Mouse (Mus musculus): ENCODE results near the gene Cpb2. TPM values are rescaled to one million over a fixed set of nuclear protein-coding genes. Genes with fewer than 3 reads are reported as not detected.
A peak's percentile ranks its signal among the peaks of the same experiment; 100 is the strongest.

Gene Cpb2
- total and polyA plus RNA-seq, 2 experiments from 2014 or later: not detected

DNA sequence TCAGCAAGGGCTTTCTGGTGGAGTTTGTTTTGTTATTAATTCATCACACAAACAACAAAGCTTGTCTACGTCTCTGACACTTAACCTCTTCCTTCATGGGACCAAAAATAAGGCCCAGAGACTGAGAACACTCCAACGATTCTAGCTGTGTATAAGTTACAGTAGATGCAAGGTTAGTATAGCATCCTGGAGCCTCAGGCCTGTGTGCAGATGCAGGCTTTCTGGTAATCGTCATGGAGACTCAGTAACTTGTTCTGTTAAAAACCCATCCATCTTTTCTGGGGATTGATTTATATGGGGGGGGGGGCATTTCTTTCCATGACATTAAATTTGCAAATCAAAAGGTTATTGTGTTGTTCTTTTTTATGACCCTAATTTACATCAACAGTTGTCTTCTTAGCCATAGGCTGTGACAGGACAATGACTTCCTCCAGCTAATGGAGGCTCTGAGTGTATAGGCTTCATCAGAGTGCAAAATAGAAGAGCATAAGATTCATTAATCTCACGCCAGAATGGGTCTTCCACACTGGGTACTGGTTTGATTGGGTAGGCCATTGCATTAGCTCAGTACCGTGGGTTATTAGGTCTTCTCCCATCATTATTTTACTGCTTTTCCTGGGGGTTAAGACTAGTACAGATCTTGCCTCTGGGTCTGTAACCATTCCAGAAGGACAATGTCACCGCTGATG, 36.6 kb upstream of the Cpb2 start:
- Histone ChIP-seq H3K9ac (replicated peaks; ENCODE audit: low read length, poor library complexity, severe bottlenecking) (no peak overlapping the region), H3K4me2 (ENCODE audit: low read depth, low read length, poor library complexity, severe bottlenecking) (no peak overlapping the region), H3K9me3 (ENCODE audit: low read length) (no peaks in the 10 kb centered on the region), H3K36me3 (ENCODE audit: insufficient read depth, low read length) (no peaks in the 10 kb centered on the region), H3K4me1 (ENCODE audit: insufficient read depth, low read length) (no peaks in the 10 kb centered on the region), H3K27me3 (ENCODE audit: insufficient read depth, low read length) (no peaks in the 10 kb centered on the region), H3K4me3 (ENCODE audit: low read depth, low read length) (no peak overlapping the region), H3K27ac (ENCODE audit: low read depth, low read length) (no peak overlapping the region)
- ATAC-seq (ENCODE audit: low FRiP score) (no peak), DNase-seq (ENCODE audit: low spot score) (no peak)
- no peak for TF ChIP-seq CTCF (IDR thresholded peaks at IDR 0.05)
- WGBS: 77% methylated on average over 6 of the region's 6 CpGs

DNA sequence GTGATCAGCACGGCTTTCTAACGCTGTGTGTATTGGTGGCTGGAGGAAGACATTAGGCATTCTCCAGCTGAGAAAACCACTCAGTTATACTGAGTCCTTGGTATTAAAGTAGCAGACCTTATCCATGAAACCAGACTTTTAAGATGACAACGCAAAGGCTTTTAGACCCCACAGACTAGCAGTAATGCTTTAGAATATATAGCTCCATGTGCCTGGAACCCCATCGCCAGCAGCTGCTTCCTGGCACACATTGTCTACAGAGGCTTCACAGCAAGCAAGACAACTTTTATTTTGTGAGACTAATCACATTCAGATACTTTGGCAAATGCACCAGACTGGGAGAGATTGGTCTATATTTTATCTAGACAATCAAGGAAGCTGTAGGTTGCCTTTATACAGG, 35.8 kb upstream of the Cpb2 start:
- 89% methylated on average over 4 of the region's 4 CpGs for WGBS
- Histone ChIP-seq H3K36me3 (ENCODE audit: insufficient read depth, low read length) (no peaks in the 10 kb centered on the region), H3K27me3 (ENCODE audit: insufficient read depth, low read length) (no peaks in the 10 kb centered on the region), H3K9ac (replicated peaks; ENCODE audit: low read length, poor library complexity, severe bottlenecking) (no peak overlapping the region), H3K4me1 (ENCODE audit: insufficient read depth, low read length) (no peaks in the 10 kb centered on the region), H3K9me3 (ENCODE audit: low read length) (no peaks in the 10 kb centered on the region), H3K27ac (ENCODE audit: low read depth, low read length) (no peak overlapping the region), H3K4me3 (ENCODE audit: low read depth, low read length) (no peak overlapping the region), H3K4me2 (ENCODE audit: low read depth, low read length, poor library complexity, severe bottlenecking) (no peak overlapping the region)
- DNase-seq (ENCODE audit: low spot score) (no peak), ATAC-seq (ENCODE audit: low FRiP score) (no peak)
- no peak for TF ChIP-seq CTCF (IDR thresholded peaks at IDR 0.05)

DNA sequence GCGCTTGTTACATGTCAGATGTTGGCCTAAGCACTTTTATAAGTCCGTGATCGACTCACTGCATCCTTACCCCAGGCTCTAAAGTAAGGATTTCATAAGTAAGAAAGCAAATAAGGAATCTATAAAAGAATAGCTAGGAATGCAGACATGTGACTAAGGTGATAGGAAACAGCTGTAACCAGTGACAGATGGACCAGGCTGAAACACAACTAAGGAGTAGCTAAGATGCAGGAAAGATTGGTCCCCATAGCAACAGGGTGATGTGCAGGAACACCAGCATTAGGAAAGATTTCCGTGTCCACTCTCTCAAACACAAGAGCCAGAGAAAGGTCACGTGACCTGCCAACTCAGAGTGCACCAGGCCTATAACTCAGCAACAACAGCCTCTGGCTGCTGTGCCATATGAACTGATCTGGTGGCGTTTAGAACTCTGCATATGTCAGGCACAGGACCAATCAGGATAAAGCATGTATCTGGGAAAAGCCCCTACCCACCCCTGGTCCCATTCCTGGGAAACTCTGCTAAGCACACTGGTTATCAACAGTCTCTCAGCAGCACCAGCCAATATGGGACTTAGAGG, 33.4 kb upstream of the Cpb2 start:
- H3K9ac ChIP-seq (replicated peaks; ENCODE audit: low read length, poor library complexity, severe bottlenecking): no peak overlapping the region
- H3K9me3 ChIP-seq (ENCODE audit: low read length): no peaks in the 10 kb centered on the region
- WGBS: 78% methylated on average over 6 of the region's 6 CpGs
- no peaks in the 10 kb centered on the region for H3K4me1 ChIP-seq (ENCODE audit: insufficient read depth, low read length)
- TF ChIP-seq CTCF (IDR thresholded peaks at IDR 0.05): no peak
- no peaks in the 10 kb centered on the region for H3K36me3 ChIP-seq (ENCODE audit: insufficient read depth, low read length)
- H3K27me3 ChIP-seq (ENCODE audit: insufficient read depth, low read length): no peaks in the 10 kb centered on the region
- DNase-seq (ENCODE audit: low spot score) (no peak), ATAC-seq (ENCODE audit: low FRiP score) (no peak)
- no peak overlapping the region for H3K4me3 ChIP-seq (ENCODE audit: low read depth, low read length)
- no peak overlapping the region for H3K4me2 ChIP-seq (ENCODE audit: low read depth, low read length, poor library complexity, severe bottlenecking)
- H3K27ac ChIP-seq (ENCODE audit: low read depth, low read length): no peak overlapping the region

DNA sequence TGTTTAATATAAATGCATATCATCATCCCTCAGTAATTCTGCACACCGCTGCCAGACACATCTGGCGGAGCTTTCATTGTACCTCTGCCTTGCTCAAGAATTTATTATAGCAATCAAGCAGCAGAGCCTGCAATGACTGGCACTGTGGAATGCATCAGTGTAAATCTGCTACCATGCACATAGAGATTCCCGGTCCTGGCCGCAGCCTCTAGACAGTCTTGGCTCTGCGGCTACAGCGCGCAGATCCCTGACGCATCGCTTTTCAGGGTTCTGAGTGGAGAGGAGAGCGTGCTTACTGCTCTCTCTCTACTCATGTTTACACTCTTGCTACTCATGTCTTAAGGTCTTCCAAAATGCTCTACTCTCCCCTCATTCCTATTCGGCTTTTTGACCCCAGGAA, 28.3 kb upstream of the Cpb2 start:
- H3K36me3 ChIP-seq (ENCODE audit: insufficient read depth, low read length): no peaks in the 10 kb centered on the region
- H3K27ac ChIP-seq (ENCODE audit: low read depth, low read length): no peak overlapping the region
- H3K4me2 ChIP-seq (ENCODE audit: low read depth, low read length, poor library complexity, severe bottlenecking): no peak overlapping the region
- H3K4me1 ChIP-seq (ENCODE audit: insufficient read depth, low read length): no peaks in the 10 kb centered on the region
- 82% methylated on average over 11 of the region's 11 CpGs for WGBS
- DNase-seq (ENCODE audit: low spot score): no peak
- no peaks in the 10 kb centered on the region for H3K9me3 ChIP-seq (ENCODE audit: low read length)
- TF ChIP-seq CTCF (IDR thresholded peaks at IDR 0.05): no peak
- H3K4me3 ChIP-seq (ENCODE audit: low read depth, low read length): no peak overlapping the region
- no peak for ATAC-seq (ENCODE audit: low FRiP score)
- H3K27me3 ChIP-seq (ENCODE audit: insufficient read depth, low read length): no peaks in the 10 kb centered on the region
- H3K9ac ChIP-seq (replicated peaks; ENCODE audit: low read length, poor library complexity, severe bottlenecking): no peak overlapping the region

DNA sequence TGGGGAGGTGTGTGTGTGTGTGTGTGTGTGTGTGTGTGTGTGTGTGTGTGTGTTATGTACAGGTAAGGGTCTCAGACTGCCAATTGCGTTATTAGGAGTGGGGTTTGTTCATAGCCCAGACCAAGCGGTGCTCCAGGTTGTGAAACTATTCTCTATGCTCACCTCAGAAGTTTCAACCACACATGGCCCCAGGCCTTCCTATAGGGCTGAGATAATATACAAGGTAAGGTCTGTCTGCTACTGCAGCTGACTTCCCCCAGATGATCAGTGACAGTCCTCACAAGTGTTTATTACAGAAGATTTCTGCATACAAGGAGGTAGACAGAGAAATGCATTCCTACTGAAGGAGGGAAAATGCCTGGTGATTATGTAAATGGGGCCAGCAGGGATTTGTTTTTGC, 23.2 kb upstream of the Cpb2 start:
- Histone ChIP-seq H3K4me1 (ENCODE audit: insufficient read depth, low read length) (no peaks in the 10 kb centered on the region), H3K4me3 (ENCODE audit: low read depth, low read length) (no peak overlapping the region), H3K9me3 (ENCODE audit: low read length) (no peaks in the 10 kb centered on the region), H3K36me3 (ENCODE audit: insufficient read depth, low read length) (no peaks in the 10 kb centered on the region), H3K27me3 (ENCODE audit: insufficient read depth, low read length) (no peaks in the 10 kb centered on the region), H3K27ac (ENCODE audit: low read depth, low read length) (no peak overlapping the region), H3K4me2 (ENCODE audit: low read depth, low read length, poor library complexity, severe bottlenecking) (no peak overlapping the region), H3K9ac (replicated peaks; ENCODE audit: low read length, poor library complexity, severe bottlenecking) (no peak overlapping the region)
- WGBS: 94% methylated on average over 2 of the region's 2 CpGs
- TF ChIP-seq CTCF (IDR thresholded peaks at IDR 0.05): no peak
- DNase-seq (ENCODE audit: low spot score) (no peak), ATAC-seq (ENCODE audit: low FRiP score) (no peak)

DNA sequence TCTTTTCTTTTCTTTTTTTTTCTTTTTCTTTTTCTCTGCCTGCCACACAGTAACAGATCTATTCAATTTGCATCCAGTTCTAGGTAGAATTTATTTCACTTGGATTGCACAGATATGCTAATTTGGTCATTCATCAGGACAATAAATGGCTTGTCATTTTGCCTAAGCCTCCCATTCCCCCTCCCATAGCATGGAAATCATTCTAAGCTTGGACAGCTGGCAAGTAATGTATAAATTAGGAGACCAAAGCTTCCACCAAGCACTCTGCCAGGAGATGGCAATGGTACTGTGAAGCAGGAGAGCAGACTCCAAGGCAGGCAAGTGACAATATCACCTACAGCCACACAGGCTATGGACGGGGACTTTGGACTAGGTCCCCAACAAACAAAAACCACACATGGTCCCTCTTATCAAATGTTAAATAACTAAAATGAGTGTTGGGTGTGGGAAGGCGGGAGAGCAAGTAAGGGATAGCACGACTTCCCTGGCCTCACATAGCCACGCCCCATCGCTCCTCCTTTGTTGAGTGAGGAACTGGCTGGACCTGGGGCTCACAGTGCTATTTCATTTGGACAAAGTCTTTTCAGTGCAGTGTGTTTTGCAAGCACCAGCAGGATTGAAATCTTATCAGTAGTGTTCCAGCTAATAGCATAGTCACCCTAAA, 22.7 kb upstream of the Cpb2 start:
- Histone ChIP-seq H3K27ac (ENCODE audit: low read depth, low read length) (no peak overlapping the region), H3K4me1 (ENCODE audit: insufficient read depth, low read length) (no peaks in the 10 kb centered on the region), H3K9me3 (ENCODE audit: low read length) (no peaks in the 10 kb centered on the region), H3K4me3 (ENCODE audit: low read depth, low read length) (no peak overlapping the region), H3K4me2 (ENCODE audit: low read depth, low read length, poor library complexity, severe bottlenecking) (no peak overlapping the region), H3K36me3 (ENCODE audit: insufficient read depth, low read length) (no peaks in the 10 kb centered on the region), H3K27me3 (ENCODE audit: insufficient read depth, low read length) (no peaks in the 10 kb centered on the region), H3K9ac (replicated peaks; ENCODE audit: low read length, poor library complexity, severe bottlenecking) (no peak overlapping the region)
- TF ChIP-seq CTCF (IDR thresholded peaks at IDR 0.05): no peak
- no peak for ATAC-seq (ENCODE audit: low FRiP score)
- WGBS: 63% methylated on average over 5 of the region's 5 CpGs
- peak; percentile 41 for DNase-seq (ENCODE audit: low spot score)

Measured in midbrain, postnatal 0 days (tissue).